Mouse (Mus musculus): Measurements from ENCODE around the gene Tab3.

Tab3 gene

GRCm38 (mm10) chrX:85573532-85574181 lies at the start of gene Tab3:
Tab3 (plus strand) TSS chrX:85574022.
- in situ Hi-C loops (cut with MboI, MseI), result no loop called here

GRCm38 (mm10) chrX:85525545-85525944 lies 48.3 kb upstream of the Tab3 start:
- in situ Hi-C loops (cut with MboI, MseI), result no loop called here

GRCm38 (mm10) chrX:85526263-85527019 lies 47.4 kb upstream of the Tab3 start:
- in situ Hi-C loops (cut with MboI, MseI), result no loop called here

- in situ Hi-C loops (cut with MboI, MseI), result no loop called here
Observed at GRCm38 (mm10) chrX:85558931-85559330, 14.9 kb upstream of the Tab3 start.

- in situ Hi-C loops (cut with MboI, MseI), result no loop called here
Observed at GRCm38 (mm10) chrX:85566256-85566655, 7.6 kb upstream of the Tab3 start.

GRCm38 (mm10) chrX:85574182-85574541 lies 340 bp downstream of the Tab3 start:
- in situ Hi-C loops (cut with MboI, MseI), result no loop called here

- in situ Hi-C loops (cut with MboI, MseI), result no loop called here
Observed at GRCm38 (mm10) chrX:85576310-85576709, 2.5 kb downstream of the Tab3 start.

- in situ Hi-C loops (cut with MboI, MseI), result no loop called here
Observed at GRCm38 (mm10) chrX:85580768-85581167, 6.9 kb downstream of the Tab3 start.

GRCm38 (mm10) chrX:85582517-85582916 lies 8.7 kb downstream of the Tab3 start:
- in situ Hi-C loops (cut with MboI, MseI), result no loop called here

GRCm38 (mm10) chrX:85585575-85585974 lies 11.8 kb downstream of the Tab3 start:
- in situ Hi-C loops (cut with MboI, MseI), result no loop called here

GRCm38 (mm10) chrX:85614701-85615100 lies 40.9 kb downstream of the Tab3 start:
- in situ Hi-C loops (cut with MboI, MseI), result no loop called here

- in situ Hi-C loops (cut with MboI, MseI), result no loop called here
Observed at GRCm38 (mm10) chrX:85646204-85646777, 72.5 kb downstream of the Tab3 start.

- in situ Hi-C loops (cut with MboI, MseI), result loop anchor here (5.0 kb wide), 1 partner anchor 240 kb away; no protein-coding TSS in a partner anchor
Observed at GRCm38 (mm10) chrX:85676808-85677207, 103.0 kb downstream of the Tab3 start.

GRCm38 (mm10) chrX:85682125-85682524 lies 108.3 kb downstream of the Tab3 start:
- in situ Hi-C loops (cut with MboI, MseI), result loop anchor here (10.0 kb wide), 1 partner anchor 543 kb away; no protein-coding TSS in a partner anchor

GRCm38 (mm10) chrX:85683723-85684122 lies 109.9 kb downstream of the Tab3 start:
- in situ Hi-C loops (cut with MboI, MseI), result loop anchor here (10.0 kb wide), 1 partner anchor 541 kb away; no protein-coding TSS in a partner anchor
